Mouse (Mus musculus) cerebellum, adult (tissue): ENCODE results near the gene Pdcd5.

Experiments used
- ATAC-seq: cut with Nextera tagmentation; 2 replicates; pipeline ENCODE4 v1.9.2; 2017; ENCODE audit warnings: mild to moderate bottlenecking, moderate library complexity, mixed read lengths; ENCODE audit not compliant: insufficient number of reproducible peaks, low FRiP score, low TSS enrichment

The Pdcd5 gene

GRCm38 (mm10) chr7:35648239-35649069 lies 1.1 kb upstream of the Pdcd5 start:
- no peak for ATAC-seq

DNA sequence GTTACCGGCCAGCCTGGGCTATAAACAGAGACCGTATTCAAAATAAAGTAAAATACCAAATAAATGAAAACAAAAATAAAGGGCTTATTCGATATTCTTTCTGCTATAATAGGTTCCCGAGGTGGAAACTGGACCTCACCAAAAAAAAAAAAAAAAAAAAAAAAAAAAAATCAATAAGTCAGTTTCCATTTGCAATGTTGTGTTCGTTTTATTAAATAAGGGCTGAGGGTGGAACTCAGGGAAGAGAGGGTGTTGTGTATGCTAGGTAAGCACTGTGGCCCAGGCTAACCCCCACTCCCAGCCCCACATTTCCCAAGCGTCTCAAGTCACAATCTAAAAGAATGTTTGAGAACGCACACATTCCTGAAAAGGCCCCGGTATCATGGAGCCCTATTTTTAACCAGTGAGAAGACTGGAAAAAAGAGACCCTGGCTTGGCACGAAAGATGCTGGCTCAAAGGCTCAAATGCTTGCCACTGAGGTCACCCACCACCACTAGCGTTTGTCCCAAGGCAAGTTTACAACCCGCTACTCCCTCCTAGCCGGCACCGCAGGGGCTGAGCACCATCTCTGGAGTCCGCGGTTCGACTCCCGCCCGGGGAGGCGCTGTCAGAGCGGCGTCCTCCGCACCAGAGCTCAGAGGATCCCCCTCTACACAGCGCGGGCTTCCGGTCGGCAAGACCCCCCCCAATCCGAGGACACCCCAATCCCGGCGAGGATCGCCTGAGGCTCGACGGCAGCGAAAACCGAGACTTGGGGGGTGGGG lies 822 bp downstream of the Pdcd5 start:
- ATAC-seq: peak; percentile 10; the same call in 1 of the 2 replicates

GRCm38 (mm10) chr7:35640072-35640471 lies 7.2 kb downstream of the Pdcd5 start:
- ATAC-seq: no peak

DNA sequence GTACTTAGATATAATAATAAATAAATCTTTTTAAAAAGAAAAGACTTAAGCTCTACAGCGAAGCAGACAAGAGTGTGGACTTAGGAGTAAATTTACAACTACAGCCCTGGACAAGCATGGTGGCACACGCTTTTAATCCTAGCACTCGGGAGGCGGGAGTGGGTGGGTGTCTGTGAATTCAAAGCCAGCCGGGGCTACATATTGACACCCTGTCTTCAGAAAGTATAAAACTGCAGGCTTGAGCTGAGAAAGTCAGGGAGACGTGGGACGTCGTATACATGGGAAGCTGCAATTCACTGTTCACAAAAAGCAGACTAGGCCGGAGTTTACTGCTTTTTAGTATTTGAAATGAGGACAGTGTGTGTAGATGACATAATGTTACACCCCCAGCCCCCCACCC lies 10.4 kb downstream of the Pdcd5 start:
- no peak for ATAC-seq

GRCm38 (mm10) chr7:35636229-35636628 lies 11.1 kb downstream of the Pdcd5 start:
- ATAC-seq: no peak

DNA sequence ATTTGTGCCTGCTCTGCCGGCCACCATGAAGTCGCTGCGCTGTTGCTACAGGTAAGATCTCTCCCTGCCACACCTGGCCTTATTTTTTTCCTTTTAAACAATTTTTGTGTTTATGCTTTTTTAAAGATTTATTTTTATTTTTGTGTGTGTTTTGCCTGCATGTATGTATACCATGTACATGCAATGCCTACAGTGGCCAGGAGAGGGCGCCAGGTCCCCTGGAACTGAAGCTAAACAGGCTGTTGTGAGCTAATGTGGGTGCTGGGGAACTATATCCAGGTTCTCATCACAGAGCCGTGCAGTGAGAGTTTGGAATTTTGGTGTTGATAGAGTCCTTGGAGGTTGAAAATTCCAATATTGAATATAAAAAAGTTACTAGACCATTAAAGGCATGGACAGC lies 18.8 kb downstream of the Pdcd5 start:
- ATAC-seq: no peak

- ATAC-seq: no peak
Measured at GRCm38 (mm10) chr7:35627371-35627770, 19.9 kb downstream of the Pdcd5 start.

DNA sequence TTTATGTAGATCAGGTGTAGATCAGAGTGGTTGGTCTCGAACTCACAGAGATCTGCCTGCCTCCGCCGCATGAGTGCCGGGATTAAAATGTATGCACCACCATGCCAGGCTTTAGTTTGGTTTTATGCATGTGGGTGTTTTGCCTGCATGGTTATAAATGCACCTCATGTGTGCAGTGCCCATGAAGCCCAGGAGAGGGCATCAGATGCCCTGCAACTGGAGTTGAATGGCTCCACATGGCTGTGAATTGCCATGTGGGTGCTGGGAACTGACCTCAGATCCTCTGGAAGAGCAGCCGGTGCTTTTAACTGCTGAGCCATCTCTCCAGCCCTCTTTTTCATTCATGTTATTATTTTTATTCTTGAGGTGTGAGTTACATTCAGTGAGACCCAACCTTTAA lies 21.3 kb downstream of the Pdcd5 start:
- ATAC-seq: no peak

GRCm38 (mm10) chr7:35622626-35623025 lies 24.7 kb downstream of the Pdcd5 start:
- ATAC-seq: no peak

DNA sequence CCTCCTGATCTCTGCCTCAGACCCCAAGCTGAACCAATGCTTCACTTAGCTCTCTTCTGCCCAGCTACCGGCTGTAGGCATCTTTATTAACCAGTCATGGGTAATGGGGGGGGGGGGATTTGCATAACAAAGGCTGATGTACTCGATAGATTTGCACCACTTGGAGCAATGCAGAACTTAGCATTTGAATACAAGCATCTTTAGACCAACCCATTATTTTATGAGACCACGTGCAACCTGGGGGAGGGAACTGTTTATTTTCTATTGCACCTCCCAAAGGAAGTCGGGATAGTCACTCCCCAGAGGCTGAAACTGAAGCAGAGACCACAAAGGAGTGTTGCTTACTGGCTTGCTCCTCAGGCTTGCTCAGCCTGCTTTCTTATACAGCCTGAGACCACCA lies 29.8 kb downstream of the Pdcd5 start:
- ATAC-seq: no peak

DNA sequence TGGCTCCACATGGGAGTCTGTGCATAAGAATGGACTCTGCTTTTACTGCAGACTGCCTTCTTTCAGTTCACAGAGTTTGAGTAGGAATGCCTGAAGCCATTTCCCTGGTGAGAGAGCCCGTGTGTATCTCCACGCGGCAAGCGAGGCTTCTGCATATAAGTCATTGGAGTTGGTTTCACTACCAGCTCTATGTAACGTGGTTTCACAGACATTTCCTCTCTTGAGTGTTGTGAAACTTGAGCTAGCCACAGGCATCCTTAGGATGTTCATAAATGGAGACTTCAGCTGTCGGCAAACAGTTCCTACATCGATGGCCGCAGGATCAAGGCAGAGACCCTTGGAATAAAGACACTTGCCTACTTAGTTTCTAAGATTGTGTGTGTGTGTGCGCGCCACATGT lies 38.1 kb downstream of the Pdcd5 start:
- ATAC-seq: no peak

GRCm38 (mm10) chr7:35606816-35607215 lies 40.5 kb downstream of the Pdcd5 start:
- ATAC-seq: no peak

GRCm38 (mm10) chr7:35602766-35603165 lies 44.6 kb downstream of the Pdcd5 start:
- no peak for ATAC-seq

GRCm38 (mm10) chr7:35601106-35601505 lies 46.2 kb downstream of the Pdcd5 start:
- ATAC-seq: no peak

- ATAC-seq: no peak
Measured at GRCm38 (mm10) chr7:35600031-35600430, 47.3 kb downstream of the Pdcd5 start.

- no peak for ATAC-seq
Measured at GRCm38 (mm10) chr7:35599492-35599891, 47.8 kb downstream of the Pdcd5 start.

GRCm38 (mm10) chr7:35594311-35594710 lies 53.0 kb downstream of the Pdcd5 start:
- ATAC-seq: no peak
